Mouse (Mus musculus) lung, embryonic 14.5 days (tissue): ENCODE measurements around the gene Chn1. TPM values are rescaled to one million over a fixed set of nuclear protein-coding genes. Genes with fewer than 3 reads are reported as not detected.

Source experiments
- ATAC-seq: fragments of 200-750 bp; cut with Nextera tagmentation; 2 replicates; pipeline ENCODE4 v1.8.0; 2017; ENCODE audit warnings: mild to moderate bottlenecking, moderate TSS enrichment, moderate library complexity; ENCODE audit not compliant: insufficient read depth
- DNase-seq: peaks from one replicate; pipeline ENCODE4 v3.0.0-alpha.2; 2015
- H3K27ac ChIP-seq: fragments of 300-500 bp; sonication (generic); 2 replicates; pipeline ENCODE4 v1.5.1; 2014; ENCODE audit warnings: low read depth, mild to moderate bottlenecking, moderate library complexity
- H3K27me3 ChIP-seq: fragments of 300-500 bp; sonication (generic); 2 replicates; pipeline ENCODE4 v1.6.1; 2014; ENCODE audit warnings: low read length, control low read depth; ENCODE audit not compliant: insufficient read depth
- H3K36me3 ChIP-seq: fragments of 300-500 bp; sonication (generic); 2 replicates; pipeline ENCODE4 v1.6.1; 2014; ENCODE audit warnings: control low read depth; ENCODE audit not compliant: insufficient read depth
- H3K4me1 ChIP-seq: fragments of 300-500 bp; sonication (generic); 2 replicates; pipeline ENCODE4 v1.6.1; 2014; ENCODE audit warnings: antibody characterized with exemption, control low read depth; ENCODE audit not compliant: insufficient read depth
- H3K4me2 ChIP-seq: fragments of 300-500 bp; sonication (generic); 2 replicates; pipeline ENCODE4 v1.6.1; 2014; ENCODE audit warnings: mild to moderate bottlenecking
- H3K4me3 ChIP-seq: fragments of 300-500 bp; sonication (generic); 2 replicates; pipeline ENCODE4 v1.5.1; 2014; ENCODE audit warnings: low read depth, low read length
- H3K9ac ChIP-seq: fragments of 300-500 bp; sonication (generic); 2 replicates; pipeline ENCODE4 v1.6.1; 2014
- H3K9me3 ChIP-seq: fragments of 300-500 bp; sonication (generic); 2 replicates; pipeline ENCODE4 v1.6.1; 2016; ENCODE audit warnings: low read depth, low read length, control low read depth
- CTCF ChIP-seq: IDR thresholded peaks from 2 replicates; pipeline ENCODE4 v1.5.1; 2016; ENCODE audit warnings: antibody characterized with exemption, low read depth
- whole genome bisulfite sequencing: fragments of 180-500 bp; shearing (Covaris S2); extraction: QIAGEN DNeasy Blood & Tissue Kit; methylation state at CpG from one replicate; pipeline ENCODE4 v1.1.7; 2014; 5-methylcytosine and 5-hydroxymethylcytosine counted together
- polyA plus RNA-seq: library from polyadenylated mRNA; unstranded; fragments of >200 nt; fragmentation: Nextera tagmentation; extraction: Ambion mirVana; gene quantifications from 2 replicates; pipeline ENCODE4 v1.2.1, GENCODE M21; 2014

Gene Chn1
- polyA plus RNA-seq, 1 experiment from 2014 or later, result 56.4 TPM

GRCm38 (mm10) chr2:73585347-73585831, 189.8 kb downstream of the Chn1 start:
- 0 out of 2 replicates have a peak, but pooled peaks have one; percentile 11 for ATAC-seq
- H3K9me3 ChIP-seq, result no peaks in the 10 kb centered on the region
- peak overlapping the region; percentile 87 for H3K4me2 ChIP-seq
- H3K36me3 ChIP-seq, result no peaks in the 10 kb centered on the region
- H3K9ac ChIP-seq, result peak overlapping the region; percentile 45
- no peaks in the 10 kb centered on the region for H3K27me3 ChIP-seq
- 13% methylated on average over 12 of the region's 12 CpGs for WGBS
- DNase-seq, result peak; percentile 69
- TF ChIP-seq CTCF, result no peak
- H3K4me3 ChIP-seq, result peak overlapping the region; percentile 43
- peak overlapping the region; percentile 54; the same call in 1 of the 2 replicates for H3K27ac ChIP-seq
- peaks cover 13% of the 10 kb centered on the region; the same call in 1 of the 2 replicates for H3K4me1 ChIP-seq

GRCm38 (mm10) chr2:73584645-73585346, 190.3 kb downstream of the Chn1 start:
- no peaks in the 10 kb centered on the region for H3K36me3 ChIP-seq
- peak; percentile 94 for DNase-seq
- H3K9me3 ChIP-seq, result no peaks in the 10 kb centered on the region
- peak overlapping the region; percentile 54; the same call in 1 of the 2 replicates for H3K27ac ChIP-seq
- H3K4me1 ChIP-seq, result peaks cover 7% of the 10 kb centered on the region; the same call in 1 of the 2 replicates
- H3K27me3 ChIP-seq, result no peaks in the 10 kb centered on the region
- peak overlapping the region; percentile 43 for H3K4me3 ChIP-seq
- peak overlapping the region; percentile 87 for H3K4me2 ChIP-seq
- peak; percentile 81 for TF ChIP-seq CTCF
- peak overlapping the region; percentile 45 for H3K9ac ChIP-seq
- 1% methylated on average over 16 of the region's 18 CpGs for WGBS
- peak; percentile 72 for ATAC-seq

GRCm38 (mm10) chr2:73580720-73581119, 194.4 kb downstream of the Chn1 start:
- TF ChIP-seq CTCF, result no peak
- Histone ChIP-seq H3K9ac (no peak overlapping the region), H3K36me3 (no peaks in the 10 kb centered on the region), H3K27ac (no peak overlapping the region), H3K27me3 (no peaks in the 10 kb centered on the region), H3K9me3 (no peaks in the 10 kb centered on the region), H3K4me2 (no peak overlapping the region), H3K4me3 (no peak overlapping the region), H3K4me1 (no peaks in the 10 kb centered on the region)
- no peak for ATAC-seq
- DNase-seq, result no peak
- 88% methylated on average over 5 of the region's 5 CpGs for WGBS

- no peak for TF ChIP-seq CTCF
- DNase-seq (no peak), ATAC-seq (no peak)
- WGBS, result 94% methylated on average over 9 of the region's 9 CpGs
- H3K4me3 ChIP-seq, result no peak within 1 kb of the TSS
- H3K9me3 ChIP-seq, result no peaks in the 10 kb centered on the region
- H3K4me1 ChIP-seq, result no peaks in the 10 kb centered on the region
- H3K4me2 ChIP-seq, result no peak within 1 kb of the TSS
- H3K9ac ChIP-seq, result no peak within 1 kb of the TSS
- H3K27me3 ChIP-seq, result no peaks in the 10 kb centered on the region
- no peaks in the 10 kb centered on the region for H3K36me3 ChIP-seq
- no peak within 1 kb of the TSS for H3K27ac ChIP-seq
Measured at GRCm38 (mm10) chr2:73580166-73580565, 195.0 kb downstream of the Chn1 start, which contains the start of gene Chrna1. TSS of gene Chrna1 (minus strand) at chr2:73580338.

GRCm38 (mm10) chr2:73579168-73579567, 196.0 kb downstream of the Chn1 start:
- Histone ChIP-seq H3K4me2 (no peak overlapping the region), H3K27ac (no peak overlapping the region), H3K27me3 (no peaks in the 10 kb centered on the region), H3K36me3 (no peaks in the 10 kb centered on the region), H3K9ac (no peak overlapping the region), H3K9me3 (no peaks in the 10 kb centered on the region), H3K4me3 (no peak overlapping the region), H3K4me1 (no peaks in the 10 kb centered on the region)
- TF ChIP-seq CTCF, result no peak
- WGBS, result 41% methylated on average over 5 of the region's 5 CpGs
- ATAC-seq (no peak), DNase-seq (no peak)

GRCm38 (mm10) chr2:73574418-73574817, 200.7 kb downstream of the Chn1 start:
- Histone ChIP-seq H3K9me3 (no peaks in the 10 kb centered on the region), H3K4me2 (no peak overlapping the region), H3K27me3 (no peaks in the 10 kb centered on the region), H3K36me3 (no peaks in the 10 kb centered on the region), H3K4me3 (no peak overlapping the region), H3K9ac (no peak overlapping the region), H3K4me1 (no peaks in the 10 kb centered on the region), H3K27ac (no peak overlapping the region)
- TF ChIP-seq CTCF, result no peak
- 69% methylated on average over 6 of the region's 6 CpGs for WGBS
- no peak for ATAC-seq
- no peak for DNase-seq

GRCm38 (mm10) chr2:73573556-73573955, 201.6 kb downstream of the Chn1 start:
- WGBS, result 87% methylated on average over 4 of the region's 4 CpGs
- Histone ChIP-seq H3K9ac (no peak overlapping the region), H3K27ac (no peak overlapping the region), H3K4me3 (no peak overlapping the region), H3K27me3 (no peaks in the 10 kb centered on the region), H3K9me3 (no peaks in the 10 kb centered on the region), H3K4me2 (no peak overlapping the region), H3K36me3 (no peaks in the 10 kb centered on the region), H3K4me1 (no peaks in the 10 kb centered on the region)
- TF ChIP-seq CTCF, result no peak
- no peak for DNase-seq
- ATAC-seq, result no peak
